12 mouse cellular contexts compared by ENCODE assay signal in the genomic region with DNA sequence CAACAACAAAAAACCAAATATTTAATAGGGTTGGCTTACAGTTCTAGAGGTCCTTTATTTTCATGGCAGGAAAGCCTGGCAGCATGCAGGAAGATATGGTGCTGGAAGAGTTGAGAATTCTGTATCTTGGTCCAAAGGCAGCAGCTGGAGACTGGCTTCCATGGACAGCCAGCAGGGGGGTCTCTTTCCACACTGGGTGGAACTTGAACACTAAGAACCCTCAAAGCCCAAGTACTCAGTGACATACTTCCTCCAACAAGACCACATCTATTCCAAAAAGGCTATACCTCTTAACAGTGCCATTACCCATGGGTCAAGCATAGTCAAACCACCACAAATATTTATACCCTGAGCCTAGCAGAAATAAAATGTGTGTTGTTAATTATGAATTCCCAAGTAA.
DNase-seq lines count a peak whose midpoint lies in the region; ATAC-seq and TF ChIP-seq lines count a peak whose summit lies in the region.
"Had no signal": no experiment of that assay in that cellular context is flagged by ENCODE, and none has a peak within 500 bp of the region (broad histone marks: within the 10 kb centered on the region; RNA-seq: fewer than 3 reads in every experiment).

No protein-coding gene starts in this region.

- no peak overlapping the region for H3K9ac ChIP-seq in hindbrain, embryonic 11.5 days (ENCODE audit: low read depth, low read length)
- H3K9ac ChIP-seq in hindbrain, embryonic 14.5 days, result no peak overlapping the region
- no peak overlapping the region for H3K9ac ChIP-seq in embryonic facial prominence, embryonic 14.5 days (ENCODE audit: low read depth, low read length)
- no peak overlapping the region for H3K9ac ChIP-seq in heart, adult 2 months (ENCODE audit: low read depth, low read length)
- H3K9ac ChIP-seq: liver, postnatal 0 days; neural tube, embryonic 12.5 days had no signal

- H3K36me3 ChIP-seq in hindbrain, embryonic 11.5 days (ENCODE audit: control insufficient read depth, insufficient read depth, low read length), result no peaks in the 10 kb centered on the region
- H3K36me3 ChIP-seq in hindbrain, embryonic 14.5 days (replicated peaks; ENCODE audit: control insufficient read depth, insufficient read depth), result no peaks in the 10 kb centered on the region
- no peaks in the 10 kb centered on the region for H3K36me3 ChIP-seq in embryonic facial prominence, embryonic 14.5 days (ENCODE audit: control insufficient read depth, insufficient read depth, low read length)
- no peaks in the 10 kb centered on the region for H3K36me3 ChIP-seq in heart, adult 2 months (ENCODE audit: control insufficient read depth, insufficient read depth, low read length)
- H3K36me3 ChIP-seq: neural tube, embryonic 12.5 days had no signal

- TF ChIP-seq CTCF in heart, adult 2 months (IDR thresholded peaks at IDR 0.05), result no peak

- no peak overlapping the region for H3K4me3 ChIP-seq in hindbrain, embryonic 11.5 days (ENCODE audit: low read depth, low read length)
- no peak overlapping the region for H3K4me3 ChIP-seq in hindbrain, embryonic 14.5 days (replicated peaks; ENCODE audit: low read length)
- no peak overlapping the region for H3K4me3 ChIP-seq in embryonic facial prominence, embryonic 14.5 days (ENCODE audit: low read depth, low read length)
- H3K4me3 ChIP-seq in heart, adult 2 months, result no peak overlapping the region
- H3K4me3 ChIP-seq: neural tube, embryonic 12.5 days had no signal

- no peak overlapping the region for H3K27ac ChIP-seq in hindbrain, embryonic 11.5 days (ENCODE audit: low read depth, low read length)
- H3K27ac ChIP-seq in hindbrain, embryonic 14.5 days, result no peak overlapping the region
- no peak overlapping the region for H3K27ac ChIP-seq in embryonic facial prominence, embryonic 14.5 days (replicated peaks; ENCODE audit: low read depth, low read length)
- H3K27ac ChIP-seq in heart, adult 2 months, result no peak overlapping the region
- H3K27ac ChIP-seq: neural tube, embryonic 12.5 days had no signal

- peak; percentile 40 for DNase-seq in hindbrain, embryonic 11.5 days (ENCODE audit: low spot score)
- no peak for DNase-seq in hindbrain, embryonic 14.5 days (ENCODE audit: low spot score)
- peak; percentile 7 for DNase-seq in 416B (ENCODE audit: low read depth)
- DNase-seq in Muller cell, postnatal 12 days (ENCODE audit: inconsistent ontology term), result peak; percentile 12
- DNase-seq in embryonic facial prominence, embryonic 14.5 days (ENCODE audit: low spot score), result peak; percentile 23
- DNase-seq in heart, adult 2 months, result no peak
- DNase-seq in kidney, postnatal 14 days, result no peak
- DNase-seq: liver, postnatal 0 days; thymus, postnatal 14 days had no signal

- no peak for TF ChIP-seq POLR2A in heart, adult 2 months (IDR thresholded peaks at IDR 0.05; ENCODE audit: insufficient read depth, low read depth, low read length)

- ATAC-seq in hindbrain, embryonic 11.5 days (ENCODE audit: low FRiP score), result 0 out of 2 replicates have a peak, but pooled peaks have one; percentile 35
- ATAC-seq in hindbrain, embryonic 14.5 days (ENCODE audit: low FRiP score), result no peak
- no peak for ATAC-seq in embryonic facial prominence, embryonic 14.5 days (ENCODE audit: low read depth)
- ATAC-seq in granulocyte monocyte progenitor cell, adult 5-6 weeks (replicated peaks; ENCODE audit: poor library complexity, severe bottlenecking), result no peak
- ATAC-seq: inflammation-experienced regulatory T-cells, adult 6 months; liver, postnatal 0 days had no signal

- intact Hi-C loops in heart, adult 2 months (cut with DNase I), result no loop called here

- no peak overlapping the region for H3K4me2 ChIP-seq in hindbrain, embryonic 11.5 days (replicated peaks; ENCODE audit: low read depth, low read length)
- H3K4me2 ChIP-seq in hindbrain, embryonic 14.5 days (replicated peaks), result no peak overlapping the region
- no peak overlapping the region for H3K4me2 ChIP-seq in embryonic facial prominence, embryonic 14.5 days (ENCODE audit: low read depth, low read length)
- H3K4me2 ChIP-seq: neural tube, embryonic 12.5 days had no signal

- no peaks in the 10 kb centered on the region for H3K79me2 ChIP-seq in heart, adult 2 months (replicated peaks; ENCODE audit: control insufficient read depth, insufficient read depth, low read length)

- H3K9me3 ChIP-seq in hindbrain, embryonic 11.5 days (ENCODE audit: control insufficient read depth, low read length), result no peaks in the 10 kb centered on the region
- H3K9me3 ChIP-seq in hindbrain, embryonic 14.5 days (ENCODE audit: control insufficient read depth, low read length), result no peaks in the 10 kb centered on the region
- H3K9me3 ChIP-seq in embryonic facial prominence, embryonic 14.5 days (ENCODE audit: control insufficient read depth, low read length), result no peaks in the 10 kb centered on the region
- H3K9me3 ChIP-seq: neural tube, embryonic 12.5 days had no signal

- no peaks in the 10 kb centered on the region for H3K4me1 ChIP-seq in hindbrain, embryonic 11.5 days (replicated peaks; ENCODE audit: control insufficient read depth, insufficient read depth, low read length)
- H3K4me1 ChIP-seq in hindbrain, embryonic 14.5 days (replicated peaks; ENCODE audit: control insufficient read depth, insufficient read depth, low read length), result no peaks in the 10 kb centered on the region
- H3K4me1 ChIP-seq in embryonic facial prominence, embryonic 14.5 days (ENCODE audit: control insufficient read depth, insufficient read depth, low read length), result no peaks in the 10 kb centered on the region
- H3K4me1 ChIP-seq in heart, adult 2 months (ENCODE audit: control insufficient read depth, insufficient read depth, low read length), result no peaks in the 10 kb centered on the region
- H3K4me1 ChIP-seq: neural tube, embryonic 12.5 days had no signal

- TF ChIP-seq EP300 in heart, adult 2 months (IDR thresholded peaks at IDR 0.05; ENCODE audit: insufficient read depth, low read depth, low read length), result no peak

- H3K27me3 ChIP-seq in hindbrain, embryonic 11.5 days (ENCODE audit: control insufficient read depth, insufficient read depth, low read length), result no peaks in the 10 kb centered on the region
- no peaks in the 10 kb centered on the region for H3K27me3 ChIP-seq in hindbrain, embryonic 14.5 days (ENCODE audit: control insufficient read depth, insufficient read depth, low read length)
- H3K27me3 ChIP-seq in embryonic facial prominence, embryonic 14.5 days (replicated peaks; ENCODE audit: control insufficient read depth, insufficient read depth, low read length), result no peaks in the 10 kb centered on the region
- no peaks in the 10 kb centered on the region for H3K27me3 ChIP-seq in heart, adult 2 months (ENCODE audit: control insufficient read depth, insufficient read depth, low read length)
- H3K27me3 ChIP-seq: neural tube, embryonic 12.5 days had no signal

Comparison
In these comparisons a context has a peak if more than half of its experiments do, and no peak if none do; other contexts are left out.
1. DNase-seq: peak in hindbrain, embryonic 11.5 days (single experiment), 416B (single experiment), Muller cell, postnatal 12 days (single experiment) and embryonic facial prominence, embryonic 14.5 days (single experiment); none in hindbrain, embryonic 14.5 days (single experiment), heart, adult 2 months (0 of 2) and kidney, postnatal 14 days (single experiment).